ENCODE assay signal across 13 mouse cellular contexts in genomic region chr13:73508817-73509550, GRCm38 (mm10). TPM values are rescaled to one million over a fixed set of nuclear protein-coding genes. Genes with fewer than 3 reads are reported as not detected.
A peak's percentile ranks its signal among the peaks of the same experiment; 100 is the strongest.
DNase-seq lines count a peak whose midpoint lies in the region; ATAC-seq and TF ChIP-seq lines count a peak whose summit lies in the region.
"Had no signal": no experiment of that assay in that cellular context is flagged by ENCODE, and none has a peak within 500 bp of the region (broad histone marks: within the 10 kb centered on the region; RNA-seq: fewer than 3 reads in every experiment).

No protein-coding gene starts in this region.

- H3K4me1 ChIP-seq in heart, adult 2 months (ENCODE audit: control insufficient read depth, insufficient read depth, low read length) = peaks cover 8% of the 10 kb centered on the region
- 0 out of 2 replicates have a peak, but pooled peaks cover 2% of the 10 kb centered on the region for H3K4me1 ChIP-seq in liver, adult 2 months (ENCODE audit: control insufficient read depth, insufficient read depth, low read length)
- no peaks in the 10 kb centered on the region for H3K4me1 ChIP-seq in liver, embryonic 11.5 days (replicated peaks; ENCODE audit: control insufficient read depth, insufficient read depth, low read length)
- no peaks in the 10 kb centered on the region for H3K4me1 ChIP-seq in kidney, postnatal 0 days (replicated peaks; ENCODE audit: insufficient read depth, low read length)
- H3K4me1 ChIP-seq: midbrain, embryonic 12.5 days had no signal

- no peak for ATAC-seq in liver, embryonic 11.5 days (replicated peaks; ENCODE audit: low FRiP score)
- no peak for ATAC-seq in kidney, postnatal 0 days (replicated peaks; ENCODE audit: low FRiP score, low read depth)
- ATAC-seq: forebrain, embryonic 16.5 days had no signal

- no peak overlapping the region for H3K4me3 ChIP-seq in heart, adult 2 months
- H3K4me3 ChIP-seq in liver, adult 2 months (ENCODE audit: insufficient read depth, low read depth, low read length) = no peak overlapping the region
- H3K4me3 ChIP-seq in liver, embryonic 11.5 days (ENCODE audit: low read depth, low read length) = no peak overlapping the region
- H3K4me3 ChIP-seq in kidney, postnatal 0 days (replicated peaks; ENCODE audit: low read depth, low read length) = no peak overlapping the region
- H3K4me3 ChIP-seq: midbrain, embryonic 12.5 days had no signal

- no peaks in the 10 kb centered on the region for H3K9me3 ChIP-seq in liver, embryonic 11.5 days (ENCODE audit: control insufficient read depth, low read length)
- H3K9me3 ChIP-seq in kidney, postnatal 0 days (replicated peaks; ENCODE audit: low read length) = no peaks in the 10 kb centered on the region
- H3K9me3 ChIP-seq: midbrain, embryonic 12.5 days had no signal

- 0 out of 2 replicates have a peak, but pooled peaks have one; percentile 38 for TF ChIP-seq EP300 in heart, adult 2 months (IDR thresholded peaks at IDR 0.05; ENCODE audit: insufficient read depth, low read depth, low read length)

- TF ChIP-seq POLR2A in heart, adult 2 months (IDR thresholded peaks at IDR 0.05; ENCODE audit: insufficient read depth, low read depth, low read length) = no peak
- no peak for TF ChIP-seq POLR2A in liver, adult 2 months (IDR thresholded peaks at IDR 0.05; ENCODE audit: extremely low read depth, insufficient read depth, low read length)

- H3K4me2 ChIP-seq in liver, embryonic 11.5 days = no peak overlapping the region
- H3K4me2 ChIP-seq in kidney, postnatal 0 days (ENCODE audit: low read length) = no peak overlapping the region
- H3K4me2 ChIP-seq: midbrain, embryonic 12.5 days had no signal

- WGBS in heart, adult 2 months = 65% methylated on average over 8 of the region's 8 CpGs
- 78% methylated on average over 8 of the region's 8 CpGs for WGBS in liver, adult 2 months
- 92% methylated on average over 8 of the region's 8 CpGs for WGBS in liver, embryonic 11.5 days
- WGBS in kidney, postnatal 0 days = 85% methylated on average over 8 of the region's 8 CpGs

- no peaks in the 10 kb centered on the region for H3K27me3 ChIP-seq in heart, adult 2 months (ENCODE audit: control insufficient read depth, insufficient read depth, low read length)
- no peaks in the 10 kb centered on the region for H3K27me3 ChIP-seq in liver, adult 2 months (ENCODE audit: control insufficient read depth, insufficient read depth, low read length)
- no peaks in the 10 kb centered on the region for H3K27me3 ChIP-seq in liver, embryonic 11.5 days (replicated peaks; ENCODE audit: control insufficient read depth, insufficient read depth, low read length)
- no peaks in the 10 kb centered on the region for H3K27me3 ChIP-seq in kidney, postnatal 0 days (ENCODE audit: insufficient read depth, low read length)
- H3K27me3 ChIP-seq: midbrain, embryonic 12.5 days had no signal

- peak overlapping the region; percentile 56 for H3K27ac ChIP-seq in heart, adult 2 months
- H3K27ac ChIP-seq in liver, adult 2 months (replicated peaks; ENCODE audit: insufficient read depth, low read depth, low read length) = peak overlapping the region; percentile 16; the same call in 1 of the 2 replicates
- H3K27ac ChIP-seq in liver, embryonic 11.5 days (ENCODE audit: low read depth, low read length) = no peak overlapping the region
- peak overlapping the region; percentile 25; the same call in 1 of the 2 replicates for H3K27ac ChIP-seq in kidney, postnatal 0 days
- H3K27ac ChIP-seq: midbrain, embryonic 12.5 days had no signal

- no peaks in the 10 kb centered on the region for H3K79me2 ChIP-seq in heart, adult 2 months (replicated peaks; ENCODE audit: control insufficient read depth, insufficient read depth, low read length)
- H3K79me2 ChIP-seq in liver, adult 2 months (ENCODE audit: control insufficient read depth, insufficient read depth, low read length) = no peaks in the 10 kb centered on the region

- DNase-seq in heart, adult 2 months = no peak
- no peak for DNase-seq in heart, postnatal 36 days
- DNase-seq in liver, adult 2 months (ENCODE audit: extremely low read depth, low read depth, low spot score) = no peak
- no peak for DNase-seq in liver, embryonic 11.5 days (ENCODE audit: low spot score)
- peak; percentile 44 for DNase-seq in kidney, postnatal 0 days (ENCODE audit: low spot score)
- DNase-seq in lung, postnatal 36 days = peak; percentile 63
- no peak for DNase-seq in thymus, postnatal 4 days
- DNase-seq: gastrocnemius, postnatal 25 days; layer of hippocampus, adult 9-11 months; right cerebral cortex, postnatal 25 days had no signal

- intact Hi-C loops in heart, adult 2 months (cut with DNase I) = no loop called here
- intact Hi-C loops in heart, postnatal 36 days (cut with DNase I) = no loop called here

- H3K36me3 ChIP-seq in heart, adult 2 months (ENCODE audit: control insufficient read depth, insufficient read depth, low read length) = peaks cover 4% of the 10 kb centered on the region
- no peaks in the 10 kb centered on the region for H3K36me3 ChIP-seq in liver, adult 2 months (ENCODE audit: control insufficient read depth, insufficient read depth, low read length)
- peaks cover 44% of the 10 kb centered on the region for H3K36me3 ChIP-seq in liver, embryonic 11.5 days (ENCODE audit: control insufficient read depth, insufficient read depth, low read length)
- H3K36me3 ChIP-seq in kidney, postnatal 0 days (ENCODE audit: insufficient read depth, low read length) = peaks cover 11% of the 10 kb centered on the region

- H3K9ac ChIP-seq in heart, adult 2 months (ENCODE audit: low read depth, low read length) = no peak overlapping the region
- H3K9ac ChIP-seq in liver, adult 2 months (ENCODE audit: low read depth, low read length) = no peak overlapping the region
- no peak overlapping the region for H3K9ac ChIP-seq in liver, embryonic 11.5 days (ENCODE audit: low read depth, low read length)
- no peak overlapping the region for H3K9ac ChIP-seq in kidney, postnatal 0 days (ENCODE audit: low read depth, low read length)
- H3K9ac ChIP-seq: midbrain, embryonic 12.5 days had no signal

- TF ChIP-seq CTCF in heart, adult 2 months (IDR thresholded peaks at IDR 0.05) = no peak
- TF ChIP-seq CTCF in liver, adult 2 months (IDR thresholded peaks at IDR 0.05; ENCODE audit: low read depth, low read length) = no peak
- TF ChIP-seq CTCF in kidney, postnatal 0 days (IDR thresholded peaks at IDR 0.05; ENCODE audit: low read depth) = no peak

RNA-seq across cellular contexts. Expression of gene Slc6a3, which starts 27.6 kb away (rescaled TPM):
- not detected for total RNA-seq in heart, adult 2 months (2021)
- not detected in 2 replicates for polyA plus RNA-seq in heart, adult 2 months (2012; rRNA removed)
- total RNA-seq in heart, postnatal 36 days (2021) = not detected
- total RNA-seq in liver, adult 2 months (2014; rRNA removed) = not detected in 2 replicates
- not detected in 2 replicates for polyA plus RNA-seq in liver, adult 2 months (2012; rRNA removed)
- polyA plus RNA-seq in liver, embryonic 11.5 days (2014; fragmentation: Nextera tagmentation; extraction: Ambion mirVana) = 0.70 and 1.2 TPM in 2 replicates
- polyA plus RNA-seq in kidney, postnatal 0 days (2015; fragmentation: Nextera tagmentation; extraction: Ambion mirVana) = not detected in 2 replicates
- total RNA-seq: gastrocnemius, postnatal 25 days had no signal
- polyA plus RNA-seq: heart, postnatal 0 days had no signal

RNA-seq across cellular contexts. Expression of gene Lpcat1, which starts 42.0 kb away (rescaled TPM):
- 10 to 100 TPM in 1 of 2 experiments, 1 to 10 TPM in 1; 7.5 to 13.1 TPM for total RNA-seq in heart, adult 2 months (2021)
- 11.1 and 17.1 TPM in 2 replicates for polyA plus RNA-seq in heart, adult 2 months (2012; rRNA removed)
- total RNA-seq in heart, postnatal 36 days (2021) = 1 to 10 TPM; 7.0 to 9.4 TPM
- 2.8 and 2.9 TPM in 2 replicates for total RNA-seq in liver, adult 2 months (2014; rRNA removed)
- 2.2 and 2.5 TPM in 2 replicates for polyA plus RNA-seq in liver, adult 2 months (2012; rRNA removed)
- polyA plus RNA-seq in liver, embryonic 11.5 days (2014; fragmentation: Nextera tagmentation; extraction: Ambion mirVana) = 81.9 and 84.0 TPM in 2 replicates
- polyA plus RNA-seq in kidney, postnatal 0 days (2015; fragmentation: Nextera tagmentation; extraction: Ambion mirVana) = 21.8 and 23.6 TPM in 2 replicates

Comparison
In these comparisons a context has a peak if more than half of its experiments do, and no peak if none do; other contexts are left out.
1. DNase-seq: peak in kidney, postnatal 0 days (single experiment) and lung, postnatal 36 days (single experiment); none in heart, adult 2 months (0 of 2), heart, postnatal 36 days (0 of 2), liver, adult 2 months (single experiment), liver, embryonic 11.5 days (single experiment) and thymus, postnatal 4 days (single experiment).